Mouse (Mus musculus): ENCODE results near the gene Trip6. TPM values are rescaled to one million over a fixed set of nuclear protein-coding genes. Genes with fewer than 3 reads are reported as not detected.

The Trip6 gene
- polyA plus RNA-seq, 2 experiments, result 4.9 to 7.2 TPM

- no peak for ATAC-seq (ENCODE audit: insufficient read depth)
- Histone ChIP-seq H3K36me3 (replicated peaks; ENCODE audit: control insufficient read depth, insufficient read depth, low read depth) (peaks cover 69% of the 10 kb centered on the region), H3K27me3 (ENCODE audit: control insufficient read depth, insufficient read depth, low read length) (no peaks in the 10 kb centered on the region), H3K9ac (replicated peaks) (peak overlapping the region; percentile 20; the same call in 1 of the 2 replicates), H3K4me1 (replicated peaks; ENCODE audit: control insufficient read depth in 2 of 2, insufficient read depth in 2 of 2, low read length in 1 of 2) (peaks cover 22 to 32% of the 10 kb centered on the region in 2 experiments), H3K4me3 (ENCODE audit: insufficient read depth in 1 of 2, low read depth in 2 of 2, low read length in 2 of 2) (no peak overlapping the region), H3K27ac (no peak overlapping the region), H3K4me2 (ENCODE audit: low read depth) (no peak overlapping the region; the same call in 1 of the 2 replicates), H3K9me3 (ENCODE audit: control insufficient read depth, low read length) (no peaks in the 10 kb centered on the region)
- DNase-seq (ENCODE audit: low read depth in 3 of 3, low spot score in 3 of 3), result no peak
- TF ChIP-seq CTCF (IDR thresholded peaks at IDR 0.05; ENCODE audit: low read depth) (no peak), EP300 (IDR thresholded peaks at IDR 0.05; ENCODE audit: low read depth) (no peak)
- WGBS (ENCODE audit: insufficient replicate concordance), result 20% methylated on average over 4 of the region's 4 CpGs
These were observed 10.6 kb downstream of the Trip6 start for GRCm38 (mm10) chr5:137303609-137304008.

GRCm38 (mm10) chr5:137301253-137301652 lies 13.0 kb downstream of the Trip6 start:
- Histone ChIP-seq H3K27ac (no peak overlapping the region), H3K4me3 (ENCODE audit: insufficient read depth in 1 of 2, low read depth in 2 of 2, low read length in 2 of 2) (no peak overlapping the region), H3K4me1 (replicated peaks; ENCODE audit: control insufficient read depth in 2 of 2, insufficient read depth in 2 of 2, low read length in 1 of 2) (peaks cover 17 to 24% of the 10 kb centered on the region in 2 experiments), H3K27me3 (ENCODE audit: control insufficient read depth, insufficient read depth, low read length) (no peaks in the 10 kb centered on the region), H3K4me2 (ENCODE audit: low read depth) (no peak overlapping the region), H3K9me3 (ENCODE audit: control insufficient read depth, low read length) (no peaks in the 10 kb centered on the region), H3K36me3 (replicated peaks; ENCODE audit: control insufficient read depth, insufficient read depth, low read depth) (peaks cover 93% of the 10 kb centered on the region), H3K9ac (replicated peaks) (no peak overlapping the region)
- DNase-seq (ENCODE audit: low read depth in 3 of 3, low spot score in 3 of 3) (no peak), ATAC-seq (ENCODE audit: insufficient read depth) (no peak)
- no peak for TF ChIP-seq EP300 (IDR thresholded peaks at IDR 0.05; ENCODE audit: low read depth)
- TF ChIP-seq CTCF (IDR thresholded peaks at IDR 0.05; ENCODE audit: low read depth), result no peak
- 93% methylated on average over 21 of the region's 21 CpGs for WGBS (ENCODE audit: insufficient replicate concordance)

- H3K4me1 ChIP-seq (replicated peaks; ENCODE audit: control insufficient read depth in 2 of 2, insufficient read depth in 2 of 2, low read length in 1 of 2), result peaks cover 0 to 11% of the 10 kb centered on the region in 2 experiments; a peak in 3 of 4 replicates
- WGBS (ENCODE audit: insufficient replicate concordance), result 83% methylated on average over 7 of the region's 7 CpGs
- H3K27me3 ChIP-seq (ENCODE audit: control insufficient read depth, insufficient read depth, low read length), result no peaks in the 10 kb centered on the region
- no peak for TF ChIP-seq CTCF (IDR thresholded peaks at IDR 0.05; ENCODE audit: low read depth)
- TF ChIP-seq EP300 (IDR thresholded peaks at IDR 0.05; ENCODE audit: low read depth), result no peak
- DNase-seq (ENCODE audit: low read depth in 3 of 3, low spot score in 3 of 3), result no peak
- H3K9ac ChIP-seq (replicated peaks), result no peak overlapping the region
- no peak overlapping the region for H3K4me3 ChIP-seq (ENCODE audit: insufficient read depth in 1 of 2, low read depth in 2 of 2, low read length in 2 of 2)
- peaks cover 91% of the 10 kb centered on the region for H3K36me3 ChIP-seq (replicated peaks; ENCODE audit: control insufficient read depth, insufficient read depth, low read depth)
- no peak overlapping the region for H3K4me2 ChIP-seq (ENCODE audit: low read depth)
- no peaks in the 10 kb centered on the region for H3K9me3 ChIP-seq (ENCODE audit: control insufficient read depth, low read length)
- ATAC-seq (ENCODE audit: insufficient read depth), result no peak
- H3K27ac ChIP-seq, result no peak overlapping the region
These were observed 15.0 kb downstream of the Trip6 start for GRCm38 (mm10) chr5:137299240-137299639.

- Histone ChIP-seq H3K36me3 (replicated peaks; ENCODE audit: control insufficient read depth, insufficient read depth, low read depth) (peaks cover 70% of the 10 kb centered on the region), H3K4me3 (ENCODE audit: insufficient read depth in 1 of 2, low read depth in 2 of 2, low read length in 2 of 2) (no peak overlapping the region), H3K27me3 (ENCODE audit: control insufficient read depth, insufficient read depth, low read length) (no peaks in the 10 kb centered on the region), H3K4me2 (ENCODE audit: low read depth) (no peak overlapping the region), H3K9me3 (ENCODE audit: control insufficient read depth, low read length) (no peaks in the 10 kb centered on the region), H3K4me1 (replicated peaks; ENCODE audit: control insufficient read depth in 2 of 2, insufficient read depth in 2 of 2, low read length in 1 of 2) (peaks cover 9 to 14% of the 10 kb centered on the region in 2 experiments), H3K9ac (replicated peaks) (no peak overlapping the region), H3K27ac (no peak overlapping the region)
- DNase-seq (ENCODE audit: low read depth in 3 of 3, low spot score in 3 of 3) (no peak), ATAC-seq (ENCODE audit: insufficient read depth) (no peak)
- WGBS (ENCODE audit: insufficient replicate concordance), result 89% methylated on average over 14 of the region's 14 CpGs
- no peak for TF ChIP-seq EP300 (IDR thresholded peaks at IDR 0.05; ENCODE audit: low read depth)
- no peak for TF ChIP-seq CTCF (IDR thresholded peaks at IDR 0.05; ENCODE audit: low read depth)
These were observed 17.1 kb downstream of the Trip6 start for GRCm38 (mm10) chr5:137297126-137297525.

GRCm38 (mm10) chr5:137295712-137296111 lies 18.5 kb downstream of the Trip6 start:
- 87% methylated on average over 15 of the region's 15 CpGs for WGBS (ENCODE audit: insufficient replicate concordance)
- H3K27ac ChIP-seq, result no peak overlapping the region
- H3K4me3 ChIP-seq (ENCODE audit: insufficient read depth in 1 of 2, low read depth in 2 of 2, low read length in 2 of 2), result no peak overlapping the region

More at GRCm38 (mm10) chr5:137295712-137296111, 18.5 kb downstream of the Trip6 start:
- Histone ChIP-seq H3K9ac (replicated peaks) (no peak overlapping the region), H3K9me3 (ENCODE audit: control insufficient read depth, low read length) (no peaks in the 10 kb centered on the region), H3K27me3 (ENCODE audit: control insufficient read depth, insufficient read depth, low read length) (no peaks in the 10 kb centered on the region), H3K4me1 (replicated peaks; ENCODE audit: control insufficient read depth in 2 of 2, insufficient read depth in 2 of 2, low read length in 1 of 2) (peaks cover 15 to 27% of the 10 kb centered on the region in 2 experiments), H3K36me3 (replicated peaks; ENCODE audit: control insufficient read depth, insufficient read depth, low read depth) (peaks cover 56% of the 10 kb centered on the region), H3K4me2 (ENCODE audit: low read depth) (peak overlapping the region; percentile 100)
- no peak for ATAC-seq (ENCODE audit: insufficient read depth)
- TF ChIP-seq CTCF (IDR thresholded peaks at IDR 0.05; ENCODE audit: low read depth) (no peak), EP300 (IDR thresholded peaks at IDR 0.05; ENCODE audit: low read depth) (no peak)
- no peak for DNase-seq (ENCODE audit: low read depth in 3 of 3, low spot score in 3 of 3)
